Mouse (Mus musculus) E14TG2a.4 (cell line): ENCODE measurements at regions not wholly inside any gene's neighbourhood (a gene's known extent, or its start where the extent isn't known, plus 50 kb on each side); places are given as distances from the start of the nearest gene placed in this dataset.

Experiments used
- CTCF ChIP-seq: conservative IDR thresholded peaks from 2 replicates; pipeline ENCODE4 v1.5.1; 2014; ENCODE audit warnings: low read length
- NANOG ChIP-seq: IDR thresholded peaks from 2 replicates; pipeline ENCODE4 v1.6.1; 2014; ENCODE audit warnings: borderline replicate concordance, low read length, mixed read lengths
- POU5F1 ChIP-seq: IDR thresholded peaks from 2 replicates; pipeline ENCODE4 v1.6.1; 2014; ENCODE audit warnings: low read length, borderline replicate concordance

- TF ChIP-seq CTCF, result no peak
- no peak for TF ChIP-seq NANOG
- no peak for TF ChIP-seq POU5F1
Observed at GRCm38 (mm10) chr7:118300678-118301342, 57.3 kb upstream of the Smg1 start.
